Mouse (Mus musculus) small intestine, adult 2 months (tissue): ENCODE measurements around the gene Smarca4.

Source experiments
- CTCF ChIP-seq: fragments of 200-500 bp; IDR thresholded peaks from 2 replicates; pipeline ENCODE4 v1.5.1; 2012; ENCODE audit warnings: low read depth, mild to moderate bottlenecking, control low read depth, inconsistent platforms, low read length, moderate library complexity, mixed read lengths; ENCODE audit not compliant: insufficient replicate concordance, insufficient read length; ENCODE audit errors: extremely low read depth
- POLR2A ChIP-seq: fragments of 200-500 bp; IDR thresholded peaks from 2 replicates; pipeline ENCODE4 v1.6.1; 2012; ENCODE audit warnings: low read depth, mild to moderate bottlenecking, control low read depth, inconsistent platforms, low read length, moderate library complexity

DNA sequence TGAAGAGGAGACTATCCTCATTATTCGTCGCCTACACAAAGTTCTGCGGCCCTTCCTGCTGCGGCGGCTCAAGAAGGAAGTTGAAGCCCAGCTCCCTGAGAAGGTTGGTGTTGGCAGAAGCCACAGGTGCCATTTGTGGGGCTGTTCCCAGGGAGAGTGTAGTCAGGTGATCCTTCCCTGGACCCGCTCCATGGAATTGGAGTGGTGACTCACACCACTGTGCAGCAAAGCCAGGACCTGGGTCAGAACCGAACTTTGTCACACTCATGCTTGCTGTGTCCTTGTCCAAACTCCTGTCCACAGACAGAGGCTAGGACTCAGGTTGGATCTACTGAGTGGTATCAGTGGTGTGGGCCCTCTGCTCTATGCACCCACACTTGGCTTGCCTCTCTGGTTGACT, 53.0 kb downstream of the Smarca4 start:
- TF ChIP-seq CTCF (no peak), POLR2A (no peak)
